ENCODE assay signal across 8 mouse cellular contexts in genomic region chr7:118115877-118116568, GRCm38 (mm10). TPM values are rescaled to one million over a fixed set of nuclear protein-coding genes. Genes with fewer than 3 reads are reported as not detected.
DNase-seq lines count a peak whose midpoint lies in the region; ATAC-seq lines count a peak whose summit lies in the region.

TSS of gene Rps15a (minus strand) at chr7:118116188.

- peaks cover 12% of the 10 kb centered on the region; the same call in 1 of the 2 replicates for H3K36me3 ChIP-seq in hindbrain, embryonic 11.5 days (ENCODE audit: control insufficient read depth, insufficient read depth, low read length)

- peak; percentile 88 for ATAC-seq in hindbrain, embryonic 11.5 days (ENCODE audit: low FRiP score)

- H3K27ac ChIP-seq in hindbrain, embryonic 11.5 days (ENCODE audit: low read depth, low read length): peak within 1 kb of the TSS; percentile 83

- DNase-seq in Muller cell, postnatal 12 days (ENCODE audit: inconsistent ontology term): peak; percentile 98
- DNase-seq in cerebellum, adult 9-11 months: peak; percentile 93
- peak; percentile 87 to 96 for DNase-seq in frontal cortex, adult 2 months (ENCODE audit: extremely low spot score in 1 of 2, low spot score in 1 of 2)
- DNase-seq in hindbrain, embryonic 11.5 days (ENCODE audit: low spot score): peak; percentile 96
- peak; percentile 93 to 94 for DNase-seq in layer of hippocampus, postnatal 10 days (ENCODE audit: low spot score in 2 of 2)
- DNase-seq in lung, postnatal 10 days: peak; percentile 98
- DNase-seq in ovary, postnatal 36 days (ENCODE audit: low spot score): peak; percentile 90
- peak; percentile 95 for DNase-seq in thymus, postnatal 25 days

- H3K4me3 ChIP-seq in hindbrain, embryonic 11.5 days (ENCODE audit: low read depth, low read length): peak within 1 kb of the TSS; percentile 98

- H3K4me2 ChIP-seq in hindbrain, embryonic 11.5 days (replicated peaks; ENCODE audit: low read depth, low read length): peak within 1 kb of the TSS; percentile 77

- under 1% methylated on average over 39 of the region's 40 CpGs for WGBS in hindbrain, embryonic 11.5 days

- no peaks in the 10 kb centered on the region for H3K27me3 ChIP-seq in hindbrain, embryonic 11.5 days (ENCODE audit: control insufficient read depth, insufficient read depth, low read length)

- H3K4me1 ChIP-seq in hindbrain, embryonic 11.5 days (replicated peaks; ENCODE audit: control insufficient read depth, insufficient read depth, low read length): peaks cover 3% of the 10 kb centered on the region; the same call in 1 of the 2 replicates

- no peaks in the 10 kb centered on the region for H3K9me3 ChIP-seq in hindbrain, embryonic 11.5 days (ENCODE audit: control insufficient read depth, low read length)

- H3K9ac ChIP-seq in hindbrain, embryonic 11.5 days (ENCODE audit: low read depth, low read length): peak within 1 kb of the TSS; percentile 97

RNA-seq across cellular contexts. Expression of gene Rps15a, which starts in this region (rescaled TPM):
- 826 and 1,363 TPM in 2 replicates for polyA plus RNA-seq in frontal cortex, adult 2 months (2012; rRNA removed)
- 611 and 623 TPM in 2 replicates for polyA plus RNA-seq in hindbrain, embryonic 11.5 days (2014; fragmentation: Nextera tagmentation; extraction: Ambion mirVana)
- 100 to 1,000 TPM; 514 TPM for total RNA-seq in layer of hippocampus, postnatal 10 days (2021)

Comparison
In these comparisons a context has a peak if more than half of its experiments do, and no peak if none do; other contexts are left out.
1. Peak in every context shown above with its lines: DNase-seq, ATAC-seq, H3K4me3 ChIP-seq and H3K27ac ChIP-seq.